Mouse (Mus musculus) thymus, adult 18-20 months (tissue): ENCODE measurements around the gene Olfr688.

Source experiments
- DNase-seq, 2 experiments: peaks; one replicate each; pipeline ENCODE4 v3.0.0; 2022; ENCODE audit warnings: mixed read lengths in 2 of 2

Olfr688 gene

GRCm38 (mm10) chr7:105287795-105288194 is at the start of gene Olfr688:
Olfr688 (plus strand) TSS chr7:105288095.
- DNase-seq = no peak

- no peak for DNase-seq
Observed at GRCm38 (mm10) chr7:105247671-105248070, 40.2 kb upstream of the Olfr688 start.

DNA sequence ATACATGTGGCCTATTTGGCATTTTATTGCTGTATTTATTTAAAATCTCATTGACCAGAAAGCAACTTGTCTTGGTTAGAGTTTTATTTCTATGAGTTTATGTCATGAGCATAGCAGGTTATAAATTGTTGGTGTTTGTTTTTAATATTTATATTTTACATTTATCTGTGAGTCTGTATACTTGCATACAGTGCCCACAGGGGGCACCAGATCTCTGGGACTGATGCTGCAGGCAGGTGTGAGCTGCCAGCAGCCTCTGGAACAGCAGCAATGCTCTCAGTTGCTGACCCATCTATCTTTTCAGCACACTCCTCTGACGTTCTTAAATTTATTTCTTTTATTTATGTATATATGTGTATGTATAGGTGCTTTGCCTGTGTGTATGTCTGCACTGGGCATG is 39.7 kb upstream of the Olfr688 start:
- no peak for DNase-seq

- no peak for DNase-seq
Observed at GRCm38 (mm10) chr7:105256656-105257055, 31.2 kb upstream of the Olfr688 start.

DNA sequence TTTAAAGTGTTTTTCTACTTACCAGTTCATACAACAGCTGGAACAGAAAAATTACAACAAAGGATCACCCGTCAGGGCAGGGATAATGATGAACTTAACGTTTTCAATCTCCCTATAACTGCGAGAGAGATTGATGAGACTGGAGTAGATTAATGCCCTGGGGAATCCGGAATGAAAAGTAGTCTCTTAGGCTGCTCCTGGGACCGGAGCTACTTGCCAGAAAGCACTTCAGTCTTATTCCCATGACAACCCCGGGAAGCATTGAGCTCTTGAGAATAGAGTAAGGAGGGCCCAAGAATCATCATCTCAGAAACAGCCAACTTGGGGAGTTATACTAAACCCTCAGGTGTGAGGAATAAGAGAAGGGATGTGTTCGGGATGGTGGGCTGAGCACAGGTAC is 15.5 kb upstream of the Olfr688 start:
- no peak for DNase-seq

DNA sequence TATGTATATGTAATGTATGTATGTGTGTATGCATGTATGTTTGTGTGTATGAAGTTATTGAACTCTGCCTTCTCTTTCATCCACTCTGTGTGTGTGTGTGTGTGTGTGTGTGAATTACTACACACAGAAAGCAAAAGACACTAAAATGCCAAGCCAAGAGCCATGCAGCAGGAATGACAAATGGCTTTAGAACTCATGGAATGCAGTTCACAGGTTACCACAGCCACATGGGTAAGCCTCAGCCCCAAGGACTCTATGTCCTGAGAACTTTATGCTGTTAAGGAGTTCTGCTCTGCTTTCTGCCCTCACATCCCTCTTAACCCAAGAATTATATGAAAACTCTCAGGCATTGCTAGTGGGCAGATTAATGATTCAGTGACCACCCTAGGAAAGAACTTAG is 2.2 kb downstream of the Olfr688 start:
- DNase-seq = no peak

- no peak for DNase-seq
Observed at GRCm38 (mm10) chr7:105310865-105311264, 23.0 kb downstream of the Olfr688 start, which contains the start of gene Olfr689. Olfr689 (plus strand) TSS chr7:105311165.

DNA sequence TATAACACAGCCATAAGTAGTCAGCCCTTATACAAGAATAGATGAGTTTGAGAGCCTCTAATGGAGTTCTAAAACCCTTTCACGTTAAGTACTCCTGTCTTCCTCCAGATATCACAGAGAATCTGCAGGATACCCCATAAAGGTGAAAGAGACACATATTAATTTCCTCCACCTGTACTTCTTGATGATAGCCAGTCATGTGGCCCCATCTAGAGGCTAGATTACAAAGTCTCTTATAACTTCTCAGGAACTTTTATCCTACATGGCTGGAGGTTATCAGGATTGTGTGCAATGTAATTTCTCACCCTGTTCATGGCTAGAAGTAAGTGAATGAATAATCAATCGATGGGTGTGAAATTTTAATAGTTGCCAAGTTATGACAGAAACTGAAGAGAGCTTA is 37.4 kb downstream of the Olfr688 start:
- no peak for DNase-seq

DNA sequence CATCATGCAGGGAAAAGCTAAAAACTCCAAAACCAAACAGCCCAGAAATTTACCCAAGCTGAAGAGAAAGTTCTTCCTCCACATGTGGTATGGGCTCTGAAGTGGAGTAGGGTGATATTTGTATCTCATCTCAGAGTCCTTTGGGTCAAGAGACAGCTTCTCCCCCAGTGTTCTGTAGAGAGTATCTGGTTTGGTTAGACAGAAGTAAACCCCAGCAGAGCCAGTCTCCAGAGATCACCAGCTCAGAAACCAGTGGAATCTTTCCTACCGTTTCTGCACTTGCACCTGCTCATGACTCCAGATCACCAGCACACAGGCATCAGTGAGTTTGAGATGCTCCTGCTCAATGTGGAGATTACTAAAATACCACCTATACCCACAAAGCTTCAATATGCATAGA is 46.1 kb downstream of the Olfr688 start, which contains the start of gene Olfr690:
Olfr690 (minus strand) TSS at position 101 of the 400 bp plus-strand sequence.
- no peak for DNase-seq
